3 mouse cellular contexts compared by ENCODE assay signal in the genomic region with DNA sequence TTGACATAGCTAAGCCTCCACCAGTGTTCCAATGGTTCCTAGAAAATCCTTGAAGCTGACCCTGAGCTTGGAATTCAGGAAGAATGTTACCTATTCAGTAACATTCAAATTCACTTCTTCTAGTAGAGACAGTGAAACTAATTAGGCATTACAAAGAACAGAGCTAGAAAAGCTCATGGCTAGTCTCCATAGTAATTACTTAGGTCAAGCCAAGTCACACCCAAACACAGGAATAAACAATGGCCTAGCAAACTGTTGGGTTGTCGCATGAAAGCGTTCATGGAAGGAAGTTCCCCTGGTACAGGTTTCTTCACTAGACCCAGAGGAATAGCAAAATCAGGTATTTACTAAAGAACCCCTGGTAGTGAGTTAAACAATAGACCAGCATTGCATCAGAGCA. TPM values are rescaled to one million over a fixed set of nuclear protein-coding genes. Genes with fewer than 3 reads are reported as not detected.
"Had no signal": no experiment of that assay in that cellular context is flagged by ENCODE, and none has a peak within 500 bp of the region (broad histone marks: within the 10 kb centered on the region; RNA-seq: fewer than 3 reads in every experiment).

No protein-coding gene starts in this region.

RNA-seq across cellular contexts. Expression of a gene that starts 4.9 kb away (rescaled TPM):
- total RNA-seq: common myeloid progenitor, adult 5-6 weeks had no signal
- polyA plus RNA-seq: erythroblast, embryonic 14.5 days had no signal

RNA-seq across cellular contexts. Expression of a gene that starts 57.5 kb away (rescaled TPM):
- total RNA-seq: common myeloid progenitor, adult 5-6 weeks; granulocyte monocyte progenitor cell, adult 5-6 weeks had no signal
- polyA plus RNA-seq: erythroblast, embryonic 14.5 days had no signal
